9 mouse cellular contexts compared by ENCODE assay signal in genomic region chr6:116286870-116287575, GRCm38 (mm10). TPM values are rescaled to one million over a fixed set of nuclear protein-coding genes. Genes with fewer than 3 reads are reported as not detected.
DNase-seq lines count a peak whose midpoint lies in the region; ATAC-seq and TF ChIP-seq lines count a peak whose summit lies in the region.
"Had no signal": no experiment of that assay in that cellular context is flagged by ENCODE, and none has a peak within 500 bp of the region (broad histone marks: within the 10 kb centered on the region; RNA-seq: fewer than 3 reads in every experiment).

No protein-coding gene starts in this region.

- H3K27ac ChIP-seq in layer of hippocampus, adult 2 months: no peak overlapping the region
- no peak overlapping the region for H3K27ac ChIP-seq in forebrain, embryonic 12.5 days
- H3K27ac ChIP-seq: midbrain, embryonic 12.5 days had no signal

- H3K4me2 ChIP-seq in forebrain, embryonic 12.5 days: no peak overlapping the region
- H3K4me2 ChIP-seq: midbrain, embryonic 12.5 days had no signal

- no peaks in the 10 kb centered on the region for H3K9me3 ChIP-seq in forebrain, embryonic 12.5 days
- H3K9me3 ChIP-seq: midbrain, embryonic 12.5 days had no signal

- POLR2A ChIA-PET in Patski (lab: Charles Lee): interaction anchor here (1.1 kb wide), 1 partner anchor 11 kb away, joined by 3 read pairs; no protein-coding TSS in a partner anchor

- H3K4me1 ChIP-seq in forebrain, embryonic 12.5 days: no peaks in the 10 kb centered on the region
- H3K4me1 ChIP-seq: midbrain, embryonic 12.5 days had no signal

- no peak for TF ChIP-seq CTCF in Patski (IDR thresholded peaks at IDR 0.05)
- no peak for TF ChIP-seq CTCF in layer of hippocampus, adult 2 months (conservative IDR thresholded peaks at IDR 0.05)

- 81% methylated on average over 5 of the region's 5 CpGs for WGBS in forebrain, embryonic 12.5 days

- no peaks in the 10 kb centered on the region for H3K27me3 ChIP-seq in Patski
- no peaks in the 10 kb centered on the region for H3K27me3 ChIP-seq in forebrain, embryonic 12.5 days
- H3K27me3 ChIP-seq: midbrain, embryonic 12.5 days had no signal

- H3K9ac ChIP-seq in forebrain, embryonic 12.5 days: no peak overlapping the region
- H3K9ac ChIP-seq: midbrain, embryonic 12.5 days had no signal

- DNase-seq in 3T3-L1 (ENCODE audit: low read depth, low spot score) (peak; percentile 32), Patski (ENCODE audit: low read depth, low spot score) (peak; percentile 10)
- DNase-seq in kidney, adult 9 months: peak; percentile 90
- peak; percentile 13 for DNase-seq in mesoderm, embryonic 11.5 days (ENCODE audit: low read depth, low spot score)
- no peak for DNase-seq in layer of hippocampus, adult 2 months (ENCODE audit: low spot score in 2 of 2)
- no peak for DNase-seq in frontal cortex, adult 2 months (ENCODE audit: extremely low spot score in 1 of 2, low spot score in 1 of 2)
- no peak for DNase-seq in adrenal gland, adult 2 months

- 0 out of 2 replicates have a peak, but pooled peaks cover 3% of the 10 kb centered on the region for H3K36me3 ChIP-seq in forebrain, embryonic 12.5 days (replicated peaks)

- CTCF ChIA-PET in Patski (lab: Charles Lee): no interaction called here

- ATAC-seq in Patski: peak; percentile 76
- ATAC-seq in forebrain, embryonic 12.5 days (ENCODE audit: low FRiP score): no peak

- in situ Hi-C loops in Patski (cut with MboI; ENCODE audit: low pct_unique_long_range_greater_than_20kb): no loop called here

- no peak overlapping the region for H3K4me3 ChIP-seq in layer of hippocampus, adult 2 months
- H3K4me3 ChIP-seq in forebrain, embryonic 12.5 days (replicated peaks): no peak overlapping the region
- H3K4me3 ChIP-seq: midbrain, embryonic 12.5 days had no signal

RNA-seq across cellular contexts. Expression of gene Zfand4, which starts 23.0 kb away (rescaled TPM):
- 3.5 TPM for polyA plus RNA-seq in Patski (2021)
- total RNA-seq in layer of hippocampus, adult 2 months (2021): 1 to 10 TPM; 8.0 to 8.1 TPM
- polyA plus RNA-seq in frontal cortex, adult 2 months (2012; rRNA removed): 5.6 and 6.4 TPM in 2 replicates
- 1 to 10 TPM in 1 of 2 experiments, under 1 TPM in 1; 0.93 to 1.7 TPM for total RNA-seq in adrenal gland, adult 2 months (2021)
- 0.12 and 0.21 TPM in 2 replicates for polyA plus RNA-seq in adrenal gland, adult 2 months (2012; rRNA removed)
- polyA plus RNA-seq in forebrain, embryonic 12.5 days (2016; fragmentation: Nextera tagmentation; extraction: Ambion mirVana): 10.7 and 12.1 TPM in 2 replicates

RNA-seq across cellular contexts. Expression of gene March8, which starts 50.8 kb away (rescaled TPM):
- polyA plus RNA-seq in Patski (2021): 78.7 TPM
- 10 to 100 TPM; 46.7 to 48.6 TPM for total RNA-seq in layer of hippocampus, adult 2 months (2021)
- 50.9 and 54.7 TPM in 2 replicates for polyA plus RNA-seq in frontal cortex, adult 2 months (2012; rRNA removed)
- 10 to 100 TPM; 52.9 to 69.4 TPM for total RNA-seq in adrenal gland, adult 2 months (2021)
- polyA plus RNA-seq in adrenal gland, adult 2 months (2012; rRNA removed): 81.0 and 98.0 TPM in 2 replicates
- 52.2 and 54.7 TPM in 2 replicates for polyA plus RNA-seq in forebrain, embryonic 12.5 days (2016; fragmentation: Nextera tagmentation; extraction: Ambion mirVana)

Comparison
In these comparisons a context has a peak if more than half of its experiments do, and no peak if none do; other contexts are left out.
1. DNase-seq: peak in 3T3-L1 (single experiment), Patski (single experiment), kidney, adult 9 months (single experiment) and mesoderm, embryonic 11.5 days (single experiment); none in layer of hippocampus, adult 2 months (0 of 2), frontal cortex, adult 2 months (0 of 2) and adrenal gland, adult 2 months (single experiment).